ENCODE assay signal across 8 mouse cellular contexts in the genomic region with DNA sequence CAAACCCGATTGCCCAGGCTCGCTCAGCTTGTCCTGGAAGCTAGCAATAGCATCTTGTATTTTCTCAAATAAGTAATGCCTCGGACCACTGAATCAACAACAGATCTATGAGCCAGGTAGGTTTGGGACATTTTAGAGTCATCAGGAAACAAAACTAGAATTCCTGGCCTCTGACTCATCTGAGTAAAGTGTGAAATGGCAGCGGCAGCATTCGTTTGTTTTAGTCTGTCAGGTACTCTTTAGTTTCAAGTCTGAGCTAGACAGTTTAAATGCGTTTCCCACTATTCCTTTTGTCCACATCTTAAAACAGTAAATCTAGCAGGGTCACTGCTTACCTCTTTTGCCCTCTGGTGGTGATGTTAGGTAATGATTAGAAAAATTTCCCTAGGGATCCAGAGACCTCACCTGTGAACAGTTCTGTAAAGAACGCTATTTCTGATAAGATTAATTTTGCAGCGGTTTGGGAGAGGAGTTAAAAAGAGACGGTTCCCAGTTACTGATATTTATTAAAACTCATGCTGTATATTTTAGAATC. TPM values are rescaled to one million over a fixed set of nuclear protein-coding genes. Genes with fewer than 3 reads are reported as not detected.
A peak's percentile ranks its signal among the peaks of the same experiment; 100 is the strongest.
DNase-seq lines count a peak whose midpoint lies in the region; ATAC-seq and TF ChIP-seq lines count a peak whose summit lies in the region.

No protein-coding gene starts in this region.

- H3K27ac ChIP-seq in bone marrow, adult 2 months (ENCODE audit: control insufficient read depth, insufficient read depth, low read depth, low read length, poor library complexity): no peak overlapping the region
- no peak overlapping the region for H3K27ac ChIP-seq in forebrain, embryonic 14.5 days (ENCODE audit: low read depth, low read length)
- H3K27ac ChIP-seq in kidney, embryonic 16.5 days (ENCODE audit: low read length): peak overlapping the region; percentile 62

- no peak for ATAC-seq in forebrain, embryonic 14.5 days
- ATAC-seq in kidney, embryonic 16.5 days (ENCODE audit: low FRiP score, low TSS enrichment): no peak

- peak overlapping the region; percentile 94 for H3K9ac ChIP-seq in forebrain, embryonic 14.5 days (ENCODE audit: low read length)
- peak overlapping the region; percentile 99 for H3K9ac ChIP-seq in kidney, embryonic 16.5 days (replicated peaks; ENCODE audit: low read length)

- peak; percentile 25 to 27 for DNase-seq in heart, adult 9 months (ENCODE audit: low spot score in 2 of 2)
- no peak for DNase-seq in heart, postnatal 25 days (ENCODE audit: low spot score)
- DNase-seq in forebrain, embryonic 14.5 days (ENCODE audit: low spot score): peak; percentile 84
- DNase-seq in mesoderm, embryonic 11.5 days (ENCODE audit: low read depth, low spot score): peak; percentile 63
- DNase-seq in thymus, postnatal 4 days: peak; percentile 12
- no peak for DNase-seq in gastrocnemius, postnatal 36 days

- no peak for TF ChIP-seq CTCF in bone marrow, adult 2 months (IDR thresholded peaks at IDR 0.05; ENCODE audit: control insufficient read depth, insufficient read depth, low read length)

- H3K4me1 ChIP-seq in bone marrow, adult 2 months (ENCODE audit: control insufficient read depth, insufficient read depth, low read length): no peaks in the 10 kb centered on the region; the same call in 1 of the 2 replicates
- peaks cover 21% of the 10 kb centered on the region for H3K4me1 ChIP-seq in forebrain, embryonic 14.5 days (ENCODE audit: control insufficient read depth, insufficient read depth, low read length)
- peaks cover 28% of the 10 kb centered on the region for H3K4me1 ChIP-seq in kidney, embryonic 16.5 days (ENCODE audit: insufficient read depth, low read length)

- no peak for TF ChIP-seq POLR2A in bone marrow, adult 2 months (IDR thresholded peaks at IDR 0.05; ENCODE audit: borderline replicate concordance, control insufficient read depth, low read depth, low read length)

- intact Hi-C loops in heart, postnatal 25 days (cut with DNase I): loop anchor here (5.0 kb wide), 4 partner anchors 68 to 168 kb away; partner anchors contain the start of gene Phf21b
- intact Hi-C loops in gastrocnemius, postnatal 36 days (cut with DNase I): loop anchor here (5.0 kb wide), 1 partner anchor 67 kb away; no protein-coding TSS in a partner anchor

- H3K4me2 ChIP-seq in forebrain, embryonic 14.5 days (ENCODE audit: low read length): peak overlapping the region; percentile 89
- peak overlapping the region; percentile 84 for H3K4me2 ChIP-seq in kidney, embryonic 16.5 days (replicated peaks; ENCODE audit: low read depth, low read length)

- no peaks in the 10 kb centered on the region for H3K27me3 ChIP-seq in forebrain, embryonic 14.5 days (replicated peaks; ENCODE audit: control insufficient read depth, insufficient read depth, low read length)
- H3K27me3 ChIP-seq in kidney, embryonic 16.5 days (ENCODE audit: insufficient read depth, low read length): no peaks in the 10 kb centered on the region

- H3K36me3 ChIP-seq in forebrain, embryonic 14.5 days (ENCODE audit: control insufficient read depth, insufficient read depth, low read length): peaks cover 26% of the 10 kb centered on the region
- H3K36me3 ChIP-seq in kidney, embryonic 16.5 days (ENCODE audit: insufficient read depth, low read length): peaks cover 25% of the 10 kb centered on the region

- peak overlapping the region; percentile 60 for H3K4me3 ChIP-seq in bone marrow, adult 2 months (replicated peaks; ENCODE audit: control insufficient read depth, low read depth, low read length)
- H3K4me3 ChIP-seq in forebrain, embryonic 14.5 days (ENCODE audit: low read depth, low read length): peak overlapping the region; percentile 98
- H3K4me3 ChIP-seq in kidney, embryonic 16.5 days (ENCODE audit: low read length): peak overlapping the region; percentile 93

- WGBS in bone marrow, adult 2 months: 16% methylated on average over 9 of the region's 9 CpGs
- 12% methylated on average over 9 of the region's 9 CpGs for WGBS in forebrain, embryonic 14.5 days
- 12% methylated on average over 9 of the region's 9 CpGs for WGBS in kidney, embryonic 16.5 days

- H3K9me3 ChIP-seq in forebrain, embryonic 14.5 days (replicated peaks; ENCODE audit: control insufficient read depth, low read length): no peaks in the 10 kb centered on the region
- H3K9me3 ChIP-seq in kidney, embryonic 16.5 days (ENCODE audit: low read length): no peaks in the 10 kb centered on the region

RNA-seq across cellular contexts. Expression of gene Nup50, which starts 1.6 kb away (rescaled TPM):
- 10 to 100 TPM; 14.6 to 17.5 TPM for total RNA-seq in heart, postnatal 25 days (2021)
- 28.4 and 40.7 TPM in 2 replicates for polyA plus RNA-seq in bone marrow, adult 2 months (2011; ENCODE audit: insufficient read depth, insufficient read length, low replicate concordance, missing spikeins)
- 28.3 and 33.3 TPM in 2 replicates for polyA plus RNA-seq in forebrain, embryonic 14.5 days (2014; fragmentation: Nextera tagmentation; extraction: Ambion mirVana)
- polyA plus RNA-seq in kidney, embryonic 16.5 days (2015; fragmentation: Nextera tagmentation; extraction: Ambion mirVana): 40.6 and 42.8 TPM in 2 replicates
- 10 to 100 TPM; 12.4 to 14.8 TPM for total RNA-seq in gastrocnemius, postnatal 36 days (2021)

RNA-seq across cellular contexts. Expression of gene Gm29666, which starts 5.0 kb away (rescaled TPM):
- under 1 TPM; 0.22 to 0.23 TPM for total RNA-seq in heart, postnatal 25 days (2021)
- 0.92 and 1.0 TPM in 2 replicates for polyA plus RNA-seq in bone marrow, adult 2 months (2011; ENCODE audit: insufficient read depth, insufficient read length, low replicate concordance, missing spikeins)
- 0.30 and 0.40 TPM in 2 replicates for polyA plus RNA-seq in forebrain, embryonic 14.5 days (2014; fragmentation: Nextera tagmentation; extraction: Ambion mirVana)
- polyA plus RNA-seq in kidney, embryonic 16.5 days (2015; fragmentation: Nextera tagmentation; extraction: Ambion mirVana): 0.50 and 0.95 TPM in 2 replicates
- under 1 TPM; 0.22 to 0.33 TPM for total RNA-seq in gastrocnemius, postnatal 36 days (2021)

Comparison
In these comparisons a context has a peak if more than half of its experiments do, and no peak if none do; other contexts are left out.
1. DNase-seq: peak in heart, adult 9 months (2 of 2), forebrain, embryonic 14.5 days (single experiment), mesoderm, embryonic 11.5 days (single experiment) and thymus, postnatal 4 days (single experiment); none in heart, postnatal 25 days (single experiment) and gastrocnemius, postnatal 36 days (0 of 2).
2. Peak in every context shown above with its lines, with median percentiles within 50 percentile points of each other: H3K4me3 ChIP-seq.